Mouse (Mus musculus): Measurements from ENCODE around the gene Hapln1. TPM values are rescaled to one million over a fixed set of nuclear protein-coding genes. Genes with fewer than 3 reads are reported as not detected.

Gene Hapln1
- not detected in 2 replicates for polyA plus RNA-seq (2012)

DNA sequence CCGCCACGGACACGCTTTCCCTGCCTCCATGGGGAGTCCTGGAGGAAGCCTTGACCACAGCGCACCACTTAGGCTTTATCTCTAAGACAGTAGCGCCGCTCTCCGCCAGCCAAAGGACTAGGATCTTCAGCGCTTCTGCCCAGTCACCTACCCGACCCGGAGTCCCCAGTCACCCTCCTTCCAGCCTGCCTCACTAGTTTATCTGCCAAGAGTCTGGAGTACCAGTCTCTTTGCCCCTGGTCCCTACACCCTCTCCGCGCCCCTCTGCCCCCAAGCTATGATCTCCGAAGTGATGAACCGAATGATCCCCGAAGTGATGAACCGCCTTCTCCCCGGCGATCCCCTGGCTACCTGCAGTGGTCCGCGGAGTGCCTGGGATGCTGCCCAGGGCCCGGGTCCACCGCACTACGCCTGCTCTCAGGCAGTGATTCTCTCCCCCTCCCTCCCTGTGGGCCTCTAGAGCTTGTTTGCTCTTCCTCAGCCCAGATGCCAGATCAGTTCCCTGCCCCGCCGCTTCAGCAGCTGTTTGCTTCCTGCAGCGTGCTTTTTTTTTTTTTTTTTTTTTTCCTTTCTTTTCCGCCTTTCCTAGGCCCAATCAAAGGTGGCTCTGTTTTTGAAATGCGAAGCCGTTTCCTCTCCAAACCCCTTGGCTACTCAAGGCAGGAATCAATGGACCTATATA is at the start of gene Hapln1:
TSS of gene Hapln1 (plus strand) at position 592 of the 682 bp plus-strand sequence.

Other genes with a start within 250 kb of the Hapln1 start
- 0.06 TPM in 1 of 2 replicates, not detected in the other for gene Vcan, start 202.7 kb downstream of the Hapln1 start, polyA plus RNA-seq (2012)

Measured in megakaryocyte-erythroid progenitor cell, adult 5 weeks (primary cell).